Mouse (Mus musculus): ENCODE results near the gene Yif1a. TPM values are rescaled to one million over a fixed set of nuclear protein-coding genes. Genes with fewer than 3 reads are reported as not detected.

The Yif1a gene
- polyA plus RNA-seq, 1 experiment from 2014 or later, result 111 TPM

DNA sequence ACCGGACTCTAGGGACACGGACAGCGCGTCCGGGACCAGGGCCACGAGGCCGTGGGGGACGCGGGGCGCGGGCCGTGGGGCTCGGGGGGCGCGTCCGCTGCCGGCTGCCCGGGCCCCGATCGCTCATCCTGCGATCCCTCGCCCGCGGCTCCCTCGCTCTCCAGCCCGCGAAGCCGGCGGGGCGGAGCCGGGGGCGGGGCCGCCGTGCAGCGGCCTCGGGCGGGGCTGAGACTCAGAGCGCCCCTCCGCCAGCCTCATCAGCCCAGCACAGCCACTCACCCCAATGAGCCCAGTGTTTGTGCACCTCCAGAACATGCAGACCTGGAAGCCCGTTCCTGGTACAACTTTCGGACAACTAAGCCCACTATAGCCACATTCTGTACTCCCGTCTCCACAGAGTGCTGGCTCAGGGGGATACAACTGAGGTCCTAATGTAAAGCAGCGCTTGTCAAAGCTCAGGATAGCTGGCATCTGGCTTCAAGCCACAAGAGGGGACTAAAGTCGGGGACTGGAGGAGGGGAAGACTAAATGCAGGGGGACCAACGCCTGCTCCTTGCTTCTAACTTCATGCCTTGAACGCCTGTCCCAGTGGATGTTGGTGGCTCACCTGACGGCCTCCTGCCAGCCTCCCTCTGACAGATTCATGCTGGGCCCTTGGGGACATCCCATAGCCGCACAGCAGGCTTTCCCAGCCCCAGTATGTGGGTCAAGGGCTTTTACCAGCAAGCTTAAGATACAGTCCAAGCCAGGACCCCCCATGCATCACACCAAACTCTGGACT is 10.2 kb downstream of the Yif1a start, which contains the start of gene Cnih2:
Cnih2 (minus strand) TSS at position 159 of the 781 bp plus-strand sequence.
- Histone ChIP-seq H3K4me2 (ENCODE audit: low read length) (peak within 1 kb of the TSS; percentile 100), H3K27me3 (replicated peaks; ENCODE audit: control insufficient read depth, insufficient read depth, low read length) (no peaks in the 10 kb centered on the region), H3K27ac (ENCODE audit: low read depth) (peak within 1 kb of the TSS; percentile 16; the same call in 1 of the 2 replicates), H3K4me1 (replicated peaks; ENCODE audit: control insufficient read depth, insufficient read depth, low read length) (peaks cover 17% of the 10 kb centered on the region), H3K9ac (ENCODE audit: low read length) (peak within 1 kb of the TSS; percentile 68), H3K9me3 (ENCODE audit: control insufficient read depth, low read length) (no peaks in the 10 kb centered on the region), H3K36me3 (ENCODE audit: control insufficient read depth, insufficient read depth, low read length) (peaks cover 45% of the 10 kb centered on the region), H3K4me3 (ENCODE audit: low read depth, low read length) (peak within 1 kb of the TSS; percentile 53)
- ATAC-seq (replicated peaks; ENCODE audit: low FRiP score, low TSS enrichment, low read depth), result peak; percentile 71
- 4% methylated on average over 37 of the region's 48 CpGs for WGBS
- DNase-seq (ENCODE audit: low spot score), result peak; percentile 73

GRCm38 (mm10) chr19:5106074-5106473 is 17.7 kb downstream of the Yif1a start:
- peak overlapping the region; percentile 78 for H3K4me2 ChIP-seq (ENCODE audit: low read length)
- WGBS, result 14% methylated on average over 9 of the region's 9 CpGs
- peak overlapping the region; percentile 91 for H3K27ac ChIP-seq (ENCODE audit: low read depth)
- H3K36me3 ChIP-seq (ENCODE audit: control insufficient read depth, insufficient read depth, low read length), result peaks cover 66% of the 10 kb centered on the region
- ATAC-seq (replicated peaks; ENCODE audit: low FRiP score, low TSS enrichment, low read depth) (no peak), DNase-seq (ENCODE audit: low spot score) (no peak)
- H3K9ac ChIP-seq (ENCODE audit: low read length), result peak overlapping the region; percentile 85
- H3K9me3 ChIP-seq (ENCODE audit: control insufficient read depth, low read length), result no peaks in the 10 kb centered on the region
- no peaks in the 10 kb centered on the region for H3K27me3 ChIP-seq (replicated peaks; ENCODE audit: control insufficient read depth, insufficient read depth, low read length)
- H3K4me1 ChIP-seq (replicated peaks; ENCODE audit: control insufficient read depth, insufficient read depth, low read length), result peaks cover 17% of the 10 kb centered on the region
- peak overlapping the region; percentile 86 for H3K4me3 ChIP-seq (ENCODE audit: low read depth, low read length)

DNA sequence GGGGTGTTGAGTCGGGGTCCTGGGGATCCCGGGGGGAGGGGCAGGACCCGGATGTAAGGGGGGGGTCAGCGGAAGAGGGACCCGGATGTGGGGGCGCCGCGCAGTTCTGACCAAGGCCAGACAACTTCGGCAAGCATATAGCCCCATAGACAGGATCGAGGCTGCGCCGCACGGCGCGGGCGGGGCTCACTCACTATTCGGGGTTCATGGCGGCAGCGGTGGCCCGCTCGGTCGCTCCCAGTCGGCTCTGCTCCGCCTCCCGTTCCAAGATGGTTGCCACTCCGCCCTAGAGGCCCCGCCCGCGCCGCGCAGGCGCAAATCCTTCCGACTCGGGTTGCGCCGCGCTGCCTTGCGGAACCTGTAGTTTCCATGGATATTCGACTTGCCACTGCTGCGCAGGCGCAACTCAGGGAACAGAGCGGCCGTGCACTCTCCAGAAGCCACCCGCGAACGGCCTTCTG is 18.4 kb downstream of the Yif1a start, which contains the start of gene Rab1b:
Rab1b (minus strand) TSS at position 342 of the 461 bp plus-strand sequence.
- WGBS, result under 1% methylated on average over 46 of the region's 46 CpGs
- Histone ChIP-seq H3K9me3 (ENCODE audit: control insufficient read depth, low read length) (no peaks in the 10 kb centered on the region), H3K4me3 (ENCODE audit: low read depth, low read length) (peak within 1 kb of the TSS; percentile 86), H3K36me3 (ENCODE audit: control insufficient read depth, insufficient read depth, low read length) (peaks cover 66% of the 10 kb centered on the region), H3K9ac (ENCODE audit: low read length) (peak within 1 kb of the TSS; percentile 85), H3K4me2 (ENCODE audit: low read length) (peak within 1 kb of the TSS; percentile 78), H3K27ac (ENCODE audit: low read depth) (peak within 1 kb of the TSS; percentile 91), H3K27me3 (replicated peaks; ENCODE audit: control insufficient read depth, insufficient read depth, low read length) (no peaks in the 10 kb centered on the region), H3K4me1 (replicated peaks; ENCODE audit: control insufficient read depth, insufficient read depth, low read length) (peaks cover 17% of the 10 kb centered on the region)
- DNase-seq (ENCODE audit: low spot score) (peak; percentile 95), ATAC-seq (replicated peaks; ENCODE audit: low FRiP score, low TSS enrichment, low read depth) (peak; percentile 91)

GRCm38 (mm10) chr19:5107556-5108270 is 19.4 kb downstream of the Yif1a start:
- no peak overlapping the region for H3K4me2 ChIP-seq (ENCODE audit: low read length)
- H3K36me3 ChIP-seq (ENCODE audit: control insufficient read depth, insufficient read depth, low read length), result peaks cover 64% of the 10 kb centered on the region
- H3K9me3 ChIP-seq (ENCODE audit: control insufficient read depth, low read length), result no peaks in the 10 kb centered on the region
- WGBS, result 72% methylated on average over 17 of the region's 18 CpGs
- no peak overlapping the region for H3K27ac ChIP-seq (ENCODE audit: low read depth)
- DNase-seq (ENCODE audit: low spot score) (no peak), ATAC-seq (replicated peaks; ENCODE audit: low FRiP score, low TSS enrichment, low read depth) (no peak)
- H3K27me3 ChIP-seq (replicated peaks; ENCODE audit: control insufficient read depth, insufficient read depth, low read length), result no peaks in the 10 kb centered on the region
- H3K4me1 ChIP-seq (replicated peaks; ENCODE audit: control insufficient read depth, insufficient read depth, low read length), result peaks cover 17% of the 10 kb centered on the region
- H3K4me3 ChIP-seq (ENCODE audit: low read depth, low read length), result no peak overlapping the region
- no peak overlapping the region for H3K9ac ChIP-seq (ENCODE audit: low read length)

DNA sequence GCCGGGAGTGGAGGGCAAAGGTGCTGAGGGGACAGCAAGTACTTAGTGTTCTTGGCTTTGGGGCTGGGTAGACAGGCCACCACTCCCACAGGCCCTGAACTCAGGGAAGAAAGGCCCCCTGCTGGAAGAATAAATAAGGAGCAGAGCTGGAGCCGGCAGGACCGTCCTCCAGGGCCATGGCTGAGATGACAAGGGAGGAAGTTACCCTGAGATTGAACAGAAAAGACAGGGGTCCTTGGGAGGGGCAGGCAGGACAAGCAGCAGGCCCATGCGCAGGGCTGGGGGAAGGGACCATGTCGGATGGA is 19.9 kb downstream of the Yif1a start:
- Histone ChIP-seq H3K27me3 (replicated peaks; ENCODE audit: control insufficient read depth, insufficient read depth, low read length) (no peaks in the 10 kb centered on the region), H3K4me2 (ENCODE audit: low read length) (no peak overlapping the region), H3K4me3 (ENCODE audit: low read depth, low read length) (no peak overlapping the region), H3K27ac (ENCODE audit: low read depth) (peak overlapping the region; percentile 16; the same call in 1 of the 2 replicates), H3K4me1 (replicated peaks; ENCODE audit: control insufficient read depth, insufficient read depth, low read length) (peaks cover 17% of the 10 kb centered on the region), H3K36me3 (ENCODE audit: control insufficient read depth, insufficient read depth, low read length) (peaks cover 62% of the 10 kb centered on the region), H3K9ac (ENCODE audit: low read length) (no peak overlapping the region), H3K9me3 (ENCODE audit: control insufficient read depth, low read length) (no peaks in the 10 kb centered on the region)
- ATAC-seq (replicated peaks; ENCODE audit: low FRiP score, low TSS enrichment, low read depth) (peak; percentile 37; the same call in 1 of the 2 replicates), DNase-seq (ENCODE audit: low spot score) (peak; percentile 69)
- WGBS, result 12% methylated on average over 5 of the region's 5 CpGs

- Histone ChIP-seq H3K36me3 (ENCODE audit: control insufficient read depth, insufficient read depth, low read length) (peaks cover 62% of the 10 kb centered on the region), H3K9me3 (ENCODE audit: control insufficient read depth, low read length) (no peaks in the 10 kb centered on the region), H3K4me1 (replicated peaks; ENCODE audit: control insufficient read depth, insufficient read depth, low read length) (peaks cover 17% of the 10 kb centered on the region), H3K4me3 (ENCODE audit: low read depth, low read length) (no peak overlapping the region), H3K4me2 (ENCODE audit: low read length) (no peak overlapping the region), H3K27me3 (replicated peaks; ENCODE audit: control insufficient read depth, insufficient read depth, low read length) (no peaks in the 10 kb centered on the region), H3K9ac (ENCODE audit: low read length) (0 out of 2 replicates have a peak overlapping the region, but pooled peaks have one; percentile 16), H3K27ac (ENCODE audit: low read depth) (peak overlapping the region; percentile 16; the same call in 1 of the 2 replicates)
- DNase-seq (ENCODE audit: low spot score) (no peak), ATAC-seq (replicated peaks; ENCODE audit: low FRiP score, low TSS enrichment, low read depth) (no peak; the same call in 1 of the 2 replicates)
- 36% methylated on average over 4 of the region's 4 CpGs for WGBS
Measured at GRCm38 (mm10) chr19:5108702-5109101, 20.4 kb downstream of the Yif1a start.

DNA sequence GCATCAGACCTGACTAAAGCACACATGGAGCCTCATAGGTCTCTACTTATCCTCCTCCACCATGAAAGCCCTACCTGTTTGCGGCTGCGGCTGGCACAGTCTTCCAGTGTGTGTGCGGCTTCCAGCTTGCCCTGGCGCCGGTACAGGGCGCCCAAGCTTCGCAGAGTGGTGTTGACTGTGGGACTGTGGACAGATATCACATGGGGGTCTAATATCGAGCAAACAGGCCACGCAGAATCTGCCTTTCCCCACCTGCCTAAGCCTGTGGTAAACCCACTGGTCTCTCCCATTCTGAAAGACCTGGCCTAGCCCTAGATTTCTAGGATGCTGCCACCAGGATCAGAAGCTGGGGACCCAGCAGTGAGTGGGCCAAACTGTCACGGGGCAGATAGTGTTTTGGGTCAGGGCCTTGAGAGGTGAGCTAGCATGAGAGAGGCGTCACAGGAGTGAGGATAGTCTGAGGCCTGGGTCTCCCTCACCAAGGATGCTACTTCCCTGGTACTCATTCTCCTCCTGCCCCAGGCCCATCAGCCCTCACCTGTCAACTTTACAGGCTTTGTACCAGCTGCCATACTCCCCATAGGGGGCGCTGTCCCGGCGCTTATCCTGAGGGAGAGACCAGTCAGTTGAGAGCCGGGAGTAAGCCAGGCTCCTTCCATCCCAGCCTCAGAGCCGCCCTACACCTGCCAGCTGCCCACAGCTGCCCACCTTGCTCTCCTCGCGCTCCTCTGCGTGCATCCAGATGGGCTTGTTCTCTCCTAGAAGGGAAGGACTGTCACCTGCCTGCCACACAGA is 21.5 kb downstream of the Yif1a start:
- Histone ChIP-seq H3K9ac (ENCODE audit: low read length) (no peak overlapping the region), H3K4me1 (replicated peaks; ENCODE audit: control insufficient read depth, insufficient read depth, low read length) (peaks cover 17% of the 10 kb centered on the region), H3K36me3 (ENCODE audit: control insufficient read depth, insufficient read depth, low read length) (peaks cover 55% of the 10 kb centered on the region), H3K27me3 (replicated peaks; ENCODE audit: control insufficient read depth, insufficient read depth, low read length) (no peaks in the 10 kb centered on the region), H3K4me3 (ENCODE audit: low read depth, low read length) (no peak overlapping the region), H3K4me2 (ENCODE audit: low read length) (no peak overlapping the region), H3K27ac (ENCODE audit: low read depth) (no peak overlapping the region), H3K9me3 (ENCODE audit: control insufficient read depth, low read length) (no peaks in the 10 kb centered on the region)
- DNase-seq (ENCODE audit: low spot score), result no peak
- whole genome bisulfite sequencing, result 75% methylated on average over 19 of the region's 19 CpGs
- ATAC-seq (replicated peaks; ENCODE audit: low FRiP score, low TSS enrichment, low read depth), result no peak

DNA sequence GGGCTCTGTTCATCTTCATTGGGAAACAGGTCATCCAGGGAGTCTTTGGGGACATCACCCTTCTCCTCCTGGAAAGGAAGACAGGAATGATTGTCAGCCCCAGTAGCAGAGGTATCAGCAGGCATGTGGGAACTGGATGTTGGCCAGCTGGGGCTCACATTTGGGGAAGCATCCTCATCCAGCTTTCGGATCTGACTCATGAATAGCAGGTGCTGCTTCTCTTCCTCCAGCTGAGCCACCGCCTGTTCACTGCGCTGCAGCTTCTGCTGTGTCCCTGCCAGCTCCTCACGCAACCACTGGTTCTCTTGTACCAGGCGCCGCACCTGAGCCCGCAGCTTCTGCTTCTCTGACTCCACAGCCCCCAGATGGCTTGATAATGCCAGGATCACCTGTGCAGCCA is 25.4 kb downstream of the Yif1a start:
- H3K4me1 ChIP-seq (replicated peaks; ENCODE audit: control insufficient read depth, insufficient read depth, low read length), result peaks cover 10% of the 10 kb centered on the region
- H3K9me3 ChIP-seq (ENCODE audit: control insufficient read depth, low read length), result no peaks in the 10 kb centered on the region
- peaks cover 49% of the 10 kb centered on the region for H3K36me3 ChIP-seq (ENCODE audit: control insufficient read depth, insufficient read depth, low read length)
- WGBS, result 95% methylated on average over 7 of the region's 7 CpGs
- no peak overlapping the region for H3K9ac ChIP-seq (ENCODE audit: low read length)
- no peak for ATAC-seq (replicated peaks; ENCODE audit: low FRiP score, low TSS enrichment, low read depth)
- H3K27ac ChIP-seq (ENCODE audit: low read depth), result no peak overlapping the region
- no peak for DNase-seq (ENCODE audit: low spot score)
- H3K4me2 ChIP-seq (ENCODE audit: low read length), result no peak overlapping the region
- H3K4me3 ChIP-seq (ENCODE audit: low read depth, low read length), result no peak overlapping the region
- no peaks in the 10 kb centered on the region for H3K27me3 ChIP-seq (replicated peaks; ENCODE audit: control insufficient read depth, insufficient read depth, low read length)
